Mouse (Mus musculus): ENCODE data around the gene Znhit6. TPM values are rescaled to one million over a fixed set of nuclear protein-coding genes. Genes with fewer than 3 reads are reported as not detected.

Znhit6 gene
- polyA plus RNA-seq, 1 experiment from 2014 or later: 23.3 TPM

GRCm38 (mm10) chr3:145628643-145629042 is 52.6 kb downstream of the Znhit6 start:
- Histone ChIP-seq H3K9me3 (no peaks in the 10 kb centered on the region), H3K36me3 (no peaks in the 10 kb centered on the region), H3K4me3 (no peak overlapping the region), H3K27ac (replicated peaks) (no peak overlapping the region), H3K4me1 (peaks cover 29% of the 10 kb centered on the region), H3K9ac (no peak overlapping the region), H3K4me2 (no peak overlapping the region), H3K27me3 (replicated peaks) (no peaks in the 10 kb centered on the region)
- no peak for ATAC-seq (ENCODE audit: extremely low read depth, insufficient number of reproducible peaks, low FRiP score, low TSS enrichment)
- WGBS: 63% methylated on average over 5 of the region's 5 CpGs

GRCm38 (mm10) chr3:145632888-145633287 is 56.9 kb downstream of the Znhit6 start:
- ATAC-seq (ENCODE audit: extremely low read depth, insufficient number of reproducible peaks, low FRiP score, low TSS enrichment): no peak
- no peaks in the 10 kb centered on the region for H3K9me3 ChIP-seq
- H3K9ac ChIP-seq: no peak overlapping the region
- H3K4me2 ChIP-seq: no peak overlapping the region
- H3K4me3 ChIP-seq: no peak overlapping the region
- H3K36me3 ChIP-seq: no peaks in the 10 kb centered on the region
- peaks cover 21% of the 10 kb centered on the region for H3K4me1 ChIP-seq
- 16% methylated on average over 6 of the region's 6 CpGs for WGBS
- peaks cover 13% of the 10 kb centered on the region for H3K27me3 ChIP-seq (replicated peaks)
- no peak overlapping the region for H3K27ac ChIP-seq (replicated peaks)

- ATAC-seq (ENCODE audit: extremely low read depth, insufficient number of reproducible peaks, low FRiP score, low TSS enrichment): no peak
- Histone ChIP-seq H3K9ac (no peak overlapping the region), H3K36me3 (no peaks in the 10 kb centered on the region), H3K4me3 (no peak overlapping the region), H3K27me3 (replicated peaks) (peaks cover 15% of the 10 kb centered on the region), H3K4me2 (no peak overlapping the region), H3K9me3 (no peaks in the 10 kb centered on the region), H3K4me1 (peaks cover 18% of the 10 kb centered on the region), H3K27ac (replicated peaks) (no peak overlapping the region)
- WGBS: 81% methylated on average over 14 of the region's 14 CpGs
Observed at GRCm38 (mm10) chr3:145634002-145634710, 58.2 kb downstream of the Znhit6 start.

- Histone ChIP-seq H3K9me3 (no peaks in the 10 kb centered on the region), H3K4me3 (no peak overlapping the region), H3K36me3 (no peaks in the 10 kb centered on the region), H3K4me2 (no peak overlapping the region), H3K27me3 (replicated peaks) (peaks cover 10% of the 10 kb centered on the region; the same call in 1 of the 2 replicates), H3K9ac (no peak overlapping the region), H3K27ac (replicated peaks) (no peak overlapping the region), H3K4me1 (peaks cover 14% of the 10 kb centered on the region; the same call in 1 of the 2 replicates)
- WGBS: 73% methylated on average over 4 of the region's 4 CpGs
- no peak for ATAC-seq (ENCODE audit: extremely low read depth, insufficient number of reproducible peaks, low FRiP score, low TSS enrichment)
Observed at GRCm38 (mm10) chr3:145640170-145640569, 64.2 kb downstream of the Znhit6 start.

GRCm38 (mm10) chr3:145640583-145640982 is 64.6 kb downstream of the Znhit6 start:
- WGBS: 56% methylated on average over 4 of the region's 4 CpGs
- peaks cover 14% of the 10 kb centered on the region; the same call in 1 of the 2 replicates for H3K4me1 ChIP-seq

GRCm38 (mm10) chr3:145641036-145641685 is 65.2 kb downstream of the Znhit6 start:
- no peak for ATAC-seq (ENCODE audit: extremely low read depth, insufficient number of reproducible peaks, low FRiP score, low TSS enrichment)
- no peak overlapping the region for H3K27ac ChIP-seq (replicated peaks)
- WGBS: 62% methylated on average over 5 of the region's 5 CpGs
- no peak overlapping the region for H3K4me3 ChIP-seq
- no peaks in the 10 kb centered on the region for H3K36me3 ChIP-seq
- H3K27me3 ChIP-seq (replicated peaks): peaks cover 8% of the 10 kb centered on the region; the same call in 1 of the 2 replicates
- no peaks in the 10 kb centered on the region for H3K9me3 ChIP-seq
- H3K4me2 ChIP-seq: no peak overlapping the region
- no peak overlapping the region for H3K9ac ChIP-seq
- H3K4me1 ChIP-seq: peaks cover 18% of the 10 kb centered on the region

More at GRCm38 (mm10) chr3:145640583-145640982, 64.6 kb downstream of the Znhit6 start:
- no peak overlapping the region for H3K9ac ChIP-seq
- no peak overlapping the region for H3K27ac ChIP-seq (replicated peaks)
- H3K4me2 ChIP-seq: no peak overlapping the region
- no peak overlapping the region for H3K4me3 ChIP-seq
- H3K36me3 ChIP-seq: no peaks in the 10 kb centered on the region
- H3K27me3 ChIP-seq (replicated peaks): peaks cover 10% of the 10 kb centered on the region; the same call in 1 of the 2 replicates
- H3K9me3 ChIP-seq: no peaks in the 10 kb centered on the region
- no peak for ATAC-seq (ENCODE audit: extremely low read depth, insufficient number of reproducible peaks, low FRiP score, low TSS enrichment)

- Histone ChIP-seq H3K4me1 (peaks cover 24% of the 10 kb centered on the region), H3K4me2 (no peak overlapping the region), H3K27ac (replicated peaks) (no peak overlapping the region), H3K27me3 (replicated peaks) (peaks cover 8% of the 10 kb centered on the region; the same call in 1 of the 2 replicates), H3K9ac (no peak overlapping the region), H3K36me3 (no peaks in the 10 kb centered on the region), H3K9me3 (no peaks in the 10 kb centered on the region), H3K4me3 (no peak overlapping the region)
- ATAC-seq (ENCODE audit: extremely low read depth, insufficient number of reproducible peaks, low FRiP score, low TSS enrichment): no peak
- 58% methylated on average over 3 of the region's 3 CpGs for WGBS
Observed at GRCm38 (mm10) chr3:145641878-145642277, 65.9 kb downstream of the Znhit6 start.

GRCm38 (mm10) chr3:145642861-145643260 is 66.9 kb downstream of the Znhit6 start:
- H3K27ac ChIP-seq (replicated peaks): no peak overlapping the region
- WGBS: 49% methylated on average over 11 of the region's 11 CpGs
- ATAC-seq (ENCODE audit: extremely low read depth, insufficient number of reproducible peaks, low FRiP score, low TSS enrichment): no peak

GRCm38 (mm10) chr3:145645463-145645862 is 69.5 kb downstream of the Znhit6 start:
- Histone ChIP-seq H3K36me3 (peaks cover 17% of the 10 kb centered on the region), H3K27ac (replicated peaks) (0 out of 2 replicates have a peak overlapping the region, but pooled peaks have one; percentile 36), H3K27me3 (replicated peaks) (no peaks in the 10 kb centered on the region), H3K4me3 (no peak overlapping the region), H3K4me1 (peaks cover 46% of the 10 kb centered on the region), H3K4me2 (no peak overlapping the region), H3K9ac (no peak overlapping the region), H3K9me3 (no peaks in the 10 kb centered on the region)
- WGBS: 52% methylated on average over 6 of the region's 6 CpGs
- no peak for ATAC-seq (ENCODE audit: extremely low read depth, insufficient number of reproducible peaks, low FRiP score, low TSS enrichment)

More at GRCm38 (mm10) chr3:145642861-145643260, 66.9 kb downstream of the Znhit6 start:
- Histone ChIP-seq H3K4me2 (no peak overlapping the region), H3K9ac (no peak overlapping the region), H3K27me3 (replicated peaks) (peaks cover 2% of the 10 kb centered on the region; the same call in 1 of the 2 replicates), H3K36me3 (peaks cover 10% of the 10 kb centered on the region), H3K9me3 (no peaks in the 10 kb centered on the region), H3K4me1 (peaks cover 34% of the 10 kb centered on the region), H3K4me3 (no peak overlapping the region)

- Histone ChIP-seq H3K4me2 (peak overlapping the region; percentile 86), H3K36me3 (peaks cover 17% of the 10 kb centered on the region), H3K9ac (no peak overlapping the region), H3K27me3 (replicated peaks) (no peaks in the 10 kb centered on the region), H3K9me3 (no peaks in the 10 kb centered on the region), H3K4me1 (peaks cover 51% of the 10 kb centered on the region), H3K27ac (replicated peaks) (peak overlapping the region; percentile 39; the same call in 1 of the 2 replicates), H3K4me3 (no peak overlapping the region)
- WGBS: 28% methylated on average over 3 of the region's 3 CpGs
- ATAC-seq (ENCODE audit: extremely low read depth, insufficient number of reproducible peaks, low FRiP score, low TSS enrichment): no peak
Observed at GRCm38 (mm10) chr3:145646009-145646408, 70.0 kb downstream of the Znhit6 start.

- Histone ChIP-seq H3K4me1 (peaks cover 57% of the 10 kb centered on the region), H3K9ac (0 out of 2 replicates have a peak overlapping the region, but pooled peaks have one; percentile 28), H3K4me3 (no peak overlapping the region), H3K27ac (replicated peaks) (no peak overlapping the region), H3K27me3 (replicated peaks) (no peaks in the 10 kb centered on the region), H3K36me3 (peaks cover 17% of the 10 kb centered on the region), H3K4me2 (peak overlapping the region; percentile 86), H3K9me3 (no peaks in the 10 kb centered on the region)
- WGBS: 79% methylated on average over 2 of the region's 2 CpGs
- ATAC-seq (ENCODE audit: extremely low read depth, insufficient number of reproducible peaks, low FRiP score, low TSS enrichment): no peak
Observed at GRCm38 (mm10) chr3:145646666-145647065, 70.7 kb downstream of the Znhit6 start.

Data from heart, embryonic 13.5 days (tissue).